Mouse (Mus musculus): Measurements from ENCODE around the gene F7.

Gene F7

GRCm38 (mm10) chr8:13025487-13026224 is at the start of gene F7:
TSS of gene F7 (plus strand) at chr8:13026034.
- DNase-seq (ENCODE audit: low spot score): no peak

DNA sequence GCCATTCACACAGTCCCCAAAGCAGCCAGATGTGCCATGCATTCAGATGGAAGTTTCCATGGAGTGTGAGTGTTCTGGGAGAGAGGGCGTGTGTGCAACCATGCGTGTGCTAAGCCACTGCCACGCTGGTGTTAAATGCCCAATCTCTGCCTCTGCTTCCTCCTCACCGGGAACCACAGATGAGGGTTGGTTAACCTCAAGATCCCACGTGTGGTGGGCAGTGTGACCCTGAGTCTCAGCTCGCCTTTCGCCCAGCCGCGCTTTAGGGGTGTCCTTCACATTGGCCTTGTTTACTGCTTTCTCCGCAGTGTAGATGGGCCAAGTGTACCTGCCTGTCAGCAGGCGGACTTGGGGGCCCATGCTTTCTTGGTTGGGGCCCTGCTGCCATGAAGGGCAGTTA is 49.5 kb upstream of the F7 start:
- DNase-seq (ENCODE audit: low spot score): no peak

GRCm38 (mm10) chr8:12976723-12977122 is 49.1 kb upstream of the F7 start:
- no peak for DNase-seq (ENCODE audit: low spot score)

DNA sequence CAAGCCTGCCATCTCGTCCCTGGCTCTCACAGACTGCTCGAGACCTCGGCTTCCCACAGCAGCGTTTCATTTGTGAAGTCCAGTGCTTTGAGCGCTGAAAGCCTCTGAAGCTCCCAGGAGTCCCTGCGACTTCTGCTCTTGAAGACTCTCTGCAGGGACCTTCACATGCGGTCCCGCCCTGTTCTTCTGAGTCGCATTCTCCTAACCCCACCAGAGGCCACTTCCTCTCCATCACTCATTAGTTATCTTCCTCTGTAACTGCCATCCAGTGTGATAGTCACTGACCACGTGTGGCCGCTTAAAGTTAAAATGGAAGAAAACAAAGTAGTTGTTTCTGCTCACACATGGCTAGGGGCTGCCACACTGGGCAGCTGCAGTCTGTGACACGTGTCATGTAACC is 48.5 kb upstream of the F7 start:
- no peak for DNase-seq (ENCODE audit: low spot score)

- no peak for DNase-seq (ENCODE audit: low spot score)
Observed at GRCm38 (mm10) chr8:12978308-12978707, 47.5 kb upstream of the F7 start.

- DNase-seq (ENCODE audit: low spot score): no peak
Observed at GRCm38 (mm10) chr8:12978726-12979125, 47.1 kb upstream of the F7 start.

DNA sequence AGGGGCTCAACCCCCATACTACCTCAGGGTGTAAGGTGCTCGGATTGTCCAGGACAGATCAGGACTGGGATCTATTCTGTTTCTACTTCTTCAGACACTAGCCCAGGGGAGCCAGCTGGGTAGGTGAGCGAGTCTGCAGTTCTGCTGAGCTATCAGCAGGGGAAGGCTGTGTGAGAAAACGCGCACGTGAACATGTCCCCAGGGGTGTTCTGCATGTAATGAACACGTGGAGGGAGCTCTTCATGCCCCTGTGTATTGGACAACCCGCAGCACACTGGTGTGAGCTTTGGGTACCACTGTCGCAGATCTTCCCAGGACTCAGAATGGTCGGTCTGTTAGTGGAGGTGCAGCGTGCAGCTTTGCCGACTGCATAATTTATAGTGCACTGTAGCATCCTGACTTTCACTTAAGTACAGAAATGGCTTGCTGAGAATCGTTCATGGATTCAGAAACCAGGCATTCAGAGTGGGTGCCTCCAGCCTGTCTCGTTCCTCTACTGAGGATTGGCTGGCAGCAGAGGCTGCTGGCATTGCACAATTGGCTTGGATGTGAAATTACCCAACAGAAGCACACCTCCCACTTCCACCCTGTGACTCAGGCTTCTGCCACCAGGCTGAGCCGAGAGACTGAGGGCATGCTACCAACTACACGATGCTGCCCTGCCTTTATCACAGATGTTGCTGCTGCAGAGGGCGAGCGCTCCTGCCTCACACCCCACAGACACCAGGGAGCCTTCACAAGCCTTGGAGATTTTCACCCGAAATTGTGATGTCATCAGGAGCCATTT is 42.0 kb upstream of the F7 start:
- peak; percentile 87 for DNase-seq (ENCODE audit: low spot score)

DNA sequence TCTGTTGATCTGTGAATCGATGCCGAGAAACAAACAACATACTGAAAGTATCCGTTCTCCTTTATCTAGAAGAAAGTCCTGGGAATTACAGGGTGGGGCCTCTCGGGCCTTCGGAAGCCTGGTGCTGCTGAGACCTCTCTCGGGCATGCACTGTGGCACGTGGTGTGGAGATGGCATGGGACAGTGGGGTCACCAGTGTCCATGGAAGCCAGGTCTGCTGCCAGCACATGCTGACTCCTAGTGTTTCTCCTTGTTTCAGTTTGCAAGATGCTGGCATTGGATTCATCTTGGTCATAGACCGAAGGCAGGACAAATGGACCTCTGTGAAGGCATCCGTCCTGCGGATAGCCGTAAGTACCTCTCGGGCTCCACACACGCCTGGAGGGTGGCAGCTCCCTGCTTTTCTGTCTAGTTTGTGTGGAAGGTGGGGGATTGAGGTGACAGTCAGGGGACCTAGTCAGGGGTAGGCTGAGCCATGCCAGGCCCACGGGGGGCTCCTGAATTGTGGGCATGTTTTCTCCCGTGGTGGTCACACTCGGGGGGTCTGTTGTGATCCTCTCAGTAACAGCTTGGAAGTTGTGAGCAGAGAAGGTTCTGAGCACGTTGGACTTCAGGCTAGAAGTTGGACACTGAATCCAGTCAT is 41.1 kb upstream of the F7 start:
- no peak for DNase-seq (ENCODE audit: low spot score)

- DNase-seq (ENCODE audit: low spot score): no peak
Observed at GRCm38 (mm10) chr8:12985259-12985658, 40.6 kb upstream of the F7 start.

DNA sequence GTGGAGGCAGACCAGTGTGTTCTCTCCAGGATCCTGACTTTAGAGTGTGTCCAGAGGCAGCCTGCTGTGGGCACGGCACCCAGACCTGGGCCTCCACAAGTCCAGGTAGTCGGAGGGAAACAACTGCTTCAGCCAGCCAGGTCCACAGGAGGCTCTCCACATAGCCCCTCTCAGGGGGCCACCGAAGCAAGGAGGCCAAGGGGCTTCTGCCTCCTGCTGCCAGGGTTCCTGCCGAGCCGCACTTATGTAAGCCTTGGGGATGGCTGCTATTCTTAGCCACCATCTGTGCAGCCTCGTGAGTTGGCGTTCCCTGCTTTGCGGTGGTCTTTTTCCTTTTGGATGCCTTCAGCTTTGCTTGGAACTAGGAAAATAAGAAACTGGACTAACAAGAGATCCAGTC is 38.3 kb upstream of the F7 start:
- DNase-seq (ENCODE audit: low spot score): peak; percentile 68

DNA sequence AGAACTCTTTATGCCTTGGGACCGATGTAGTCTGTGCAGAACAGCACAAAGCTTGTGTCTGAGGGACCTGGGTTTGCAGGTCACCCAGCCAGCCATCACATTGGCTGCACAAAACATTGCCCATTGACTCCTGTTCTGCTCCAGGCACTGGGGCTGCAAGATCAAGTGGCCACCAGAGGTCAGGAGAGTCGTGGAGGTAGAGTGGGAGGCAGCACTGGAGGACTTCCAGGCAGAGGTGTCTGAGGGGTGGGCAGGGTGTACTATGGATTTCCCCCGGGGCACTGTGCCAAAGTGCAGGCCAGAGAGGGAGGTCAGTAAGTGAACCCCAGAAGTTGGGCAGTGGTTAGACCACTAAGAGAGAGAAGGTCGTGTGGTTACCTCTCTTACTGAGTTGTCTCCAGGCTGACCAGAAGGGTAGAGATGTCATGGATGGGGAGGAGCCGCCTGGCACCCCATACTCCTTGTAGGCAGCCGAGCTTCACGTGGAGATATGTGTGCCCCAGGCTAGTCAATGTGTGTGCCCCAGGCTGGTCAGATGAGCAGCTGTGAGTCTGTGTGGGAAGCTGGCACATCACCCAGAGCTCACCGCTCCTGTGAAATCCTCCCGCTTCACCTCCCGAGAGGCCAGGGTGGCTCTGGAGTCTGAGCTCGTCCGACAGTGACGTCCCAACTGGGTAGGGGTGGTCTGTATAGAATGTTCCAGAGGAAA is 37.0 kb upstream of the F7 start:
- DNase-seq (ENCODE audit: low spot score): no peak

GRCm38 (mm10) chr8:12991411-12991810 is 34.4 kb upstream of the F7 start:
- DNase-seq (ENCODE audit: low spot score): no peak

GRCm38 (mm10) chr8:12994468-12994867 is 31.4 kb upstream of the F7 start:
- no peak for DNase-seq (ENCODE audit: low spot score)

GRCm38 (mm10) chr8:12995481-12995880 is 30.4 kb upstream of the F7 start:
- no peak for DNase-seq (ENCODE audit: low spot score)

DNA sequence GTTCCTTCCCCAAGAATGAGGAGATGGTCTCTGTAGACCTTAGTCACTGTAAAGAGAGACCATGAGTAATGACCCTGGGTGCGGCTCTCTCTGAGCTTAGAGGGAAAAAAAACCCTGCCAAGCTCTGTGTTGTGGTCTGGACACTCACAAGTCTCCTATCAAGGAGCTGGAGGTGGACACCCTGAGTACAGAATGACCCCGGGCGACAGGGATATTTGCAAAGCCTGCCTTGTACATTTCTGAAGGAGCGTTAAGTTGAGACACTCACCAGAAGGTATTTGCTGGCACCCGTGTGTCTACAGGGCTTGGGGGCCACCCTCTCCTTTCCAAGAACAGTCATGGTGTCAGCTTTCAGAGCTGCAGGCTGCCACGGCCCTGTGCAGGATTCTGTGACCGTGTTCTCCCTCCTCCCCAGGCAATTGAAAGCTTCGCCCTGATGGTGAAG is 29.0 kb upstream of the F7 start:
- DNase-seq (ENCODE audit: low spot score): no peak

- no peak for DNase-seq (ENCODE audit: low spot score)
Observed at GRCm38 (mm10) chr8:12998331-12998730, 27.5 kb upstream of the F7 start.

DNA sequence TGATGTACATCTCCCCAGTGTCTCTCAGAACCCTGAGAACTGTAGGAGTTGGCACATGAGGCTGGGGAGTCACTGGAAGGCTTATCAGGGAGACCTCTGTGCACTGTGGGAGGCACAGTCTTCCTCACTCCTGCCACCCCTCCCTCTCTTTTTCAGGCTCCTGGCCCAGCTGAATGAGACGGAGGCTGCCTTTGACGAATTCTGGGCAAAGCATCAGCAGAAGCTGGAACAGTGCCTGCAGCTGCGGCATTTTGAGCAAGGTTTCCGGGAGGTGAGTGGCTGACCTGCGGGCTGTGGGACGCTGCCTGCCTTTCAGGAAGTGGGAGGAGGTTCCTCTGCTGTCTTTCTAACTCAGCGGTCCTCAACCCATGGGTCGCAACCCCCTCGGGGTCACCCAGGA is 26.0 kb upstream of the F7 start:
- DNase-seq (ENCODE audit: low spot score): no peak

- no peak for DNase-seq (ENCODE audit: low spot score)
Observed at GRCm38 (mm10) chr8:13007458-13007857, 18.4 kb upstream of the F7 start.

GRCm38 (mm10) chr8:13010313-13010712 is 15.5 kb upstream of the F7 start:
- DNase-seq (ENCODE audit: low spot score): no peak

GRCm38 (mm10) chr8:13019560-13019959 is 6.3 kb upstream of the F7 start:
- no peak for DNase-seq (ENCODE audit: low spot score)

DNA sequence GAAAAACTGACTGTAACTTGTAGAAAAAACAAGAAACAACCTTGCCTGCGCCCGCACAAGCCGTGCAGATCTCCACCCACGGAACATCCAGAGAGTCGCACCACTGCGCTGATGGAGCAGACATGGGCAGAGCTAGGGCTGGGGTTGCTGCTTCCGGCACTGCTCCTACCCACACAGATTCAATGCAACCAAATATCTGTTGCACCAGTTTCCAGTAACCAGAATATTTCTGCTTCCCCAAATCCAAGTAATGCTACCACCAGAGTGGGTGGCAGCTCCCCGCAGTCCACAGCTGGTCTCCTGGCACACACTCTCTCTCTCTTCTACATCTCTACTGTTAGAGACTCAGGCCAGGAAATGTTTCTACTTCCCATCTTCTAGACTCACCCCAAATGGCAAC is 4.0 kb upstream of the F7 start:
- DNase-seq (ENCODE audit: low spot score): peak; percentile 31

DNA sequence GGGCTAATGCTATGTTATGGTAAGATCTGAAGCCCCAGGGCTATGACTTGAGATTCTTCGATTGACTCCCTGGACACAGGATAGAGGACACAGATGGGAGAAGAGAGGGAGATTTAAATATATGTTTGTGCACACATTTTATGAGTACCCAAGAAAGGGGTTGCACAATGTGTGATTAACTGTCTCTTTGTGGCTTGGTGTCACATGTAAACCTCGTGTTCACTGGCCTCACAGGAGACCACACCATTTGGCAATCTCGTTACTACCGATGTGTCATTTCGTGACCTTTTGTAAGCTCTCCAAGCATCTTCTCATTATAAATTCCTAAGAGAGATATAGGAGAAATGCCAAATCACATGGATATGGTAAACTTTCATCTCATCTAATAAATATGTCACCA is 1.8 kb downstream of the F7 start:
- no peak for DNase-seq (ENCODE audit: low spot score)
